Mouse (Mus musculus): ENCODE results near the gene Ezr. TPM values are rescaled to one million over a fixed set of nuclear protein-coding genes. Genes with fewer than 3 reads are reported as not detected.
"Not testable (repeated sequence)": the region's sequence is repeated elsewhere in the genome, so short reads cannot be mapped to it uniquely, and the experiment has no call there.

The Ezr gene
- polyA plus RNA-seq, 1 experiment = 168 TPM

DNA sequence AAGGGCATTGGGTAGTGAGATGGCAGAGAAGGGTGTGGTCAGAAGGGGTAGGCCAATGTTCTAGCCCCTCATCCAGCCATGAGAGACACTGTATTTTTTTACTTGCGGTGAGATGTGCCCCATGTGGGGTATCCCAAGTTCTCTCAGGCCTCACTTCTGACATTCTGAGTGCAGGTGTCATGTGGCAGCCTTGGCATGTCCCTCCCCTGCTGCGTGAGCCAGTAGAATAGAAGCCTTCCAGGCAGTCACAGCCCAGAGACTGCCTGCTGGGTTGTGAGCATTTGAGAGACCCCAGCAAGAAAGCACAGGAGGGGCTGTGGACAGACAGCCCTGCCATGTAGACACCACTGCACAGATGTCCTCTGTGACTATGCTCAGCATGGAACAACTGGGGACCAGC, 74.4 kb downstream of the Ezr start:
- not testable (repeated sequence) for H3K4me1 ChIP-seq (ENCODE audit: control insufficient read depth, insufficient read depth, low read length); H3K9me3 ChIP-seq (replicated peaks; ENCODE audit: control insufficient read depth, insufficient read depth, low read length, poor library complexity, severe bottlenecking); H3K36me3 ChIP-seq (ENCODE audit: control insufficient read depth, insufficient read depth, low read length, poor library complexity, severe bottlenecking); H3K27ac ChIP-seq (ENCODE audit: insufficient read depth, low read length); H3K4me3 ChIP-seq (ENCODE audit: low read depth, low read length); H3K27me3 ChIP-seq (ENCODE audit: control insufficient read depth, insufficient read depth, low read length, poor library complexity, severe bottlenecking); H3K9ac ChIP-seq (ENCODE audit: low read depth, poor library complexity, severe bottlenecking)

DNA sequence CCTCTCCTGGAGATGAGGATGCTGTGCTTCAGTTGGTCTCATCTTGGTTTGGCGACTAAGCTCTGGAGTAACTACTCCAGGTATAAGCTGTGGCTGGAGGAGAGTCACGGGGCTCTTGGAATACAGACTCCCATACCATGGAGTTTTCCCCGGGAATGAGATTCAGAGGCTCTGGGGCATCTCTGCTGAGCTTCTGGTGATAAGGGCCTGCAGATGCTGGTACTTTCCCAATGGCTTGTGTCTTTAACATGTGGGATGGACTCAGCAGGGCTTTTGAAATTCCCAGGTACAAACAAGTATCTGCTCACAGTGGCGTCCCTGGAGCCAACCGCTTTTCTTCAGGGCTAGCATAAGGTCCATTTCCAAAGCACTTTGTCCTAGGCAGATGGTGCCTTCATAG, 75.2 kb downstream of the Ezr start:
- not testable (repeated sequence) for H3K27me3 ChIP-seq (ENCODE audit: control insufficient read depth, insufficient read depth, low read length, poor library complexity, severe bottlenecking); H3K9me3 ChIP-seq (replicated peaks; ENCODE audit: control insufficient read depth, insufficient read depth, low read length, poor library complexity, severe bottlenecking); H3K36me3 ChIP-seq (ENCODE audit: control insufficient read depth, insufficient read depth, low read length, poor library complexity, severe bottlenecking); H3K4me3 ChIP-seq (ENCODE audit: low read depth, low read length); H3K27ac ChIP-seq (ENCODE audit: insufficient read depth, low read length); H3K4me1 ChIP-seq (ENCODE audit: control insufficient read depth, insufficient read depth, low read length); H3K9ac ChIP-seq (ENCODE audit: low read depth, poor library complexity, severe bottlenecking)

DNA sequence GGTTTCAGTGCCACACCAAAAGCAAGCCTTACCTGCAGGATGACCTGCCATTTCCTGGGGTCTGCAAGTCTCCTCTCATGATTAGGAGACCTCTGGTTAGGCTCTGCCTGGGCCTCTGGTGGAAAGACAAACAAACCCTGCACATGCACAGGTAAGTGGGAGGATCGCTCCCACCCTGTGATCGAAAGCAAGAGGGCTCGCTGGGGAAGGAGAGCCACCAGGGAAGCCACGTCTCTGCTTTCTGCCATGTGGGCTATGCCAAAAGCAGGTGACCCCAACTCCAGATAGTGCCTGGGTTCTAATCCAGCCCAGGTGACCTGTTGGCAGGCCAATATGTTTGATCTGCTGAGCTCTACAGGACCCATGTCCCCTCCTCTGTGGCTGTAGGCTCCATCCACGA, 76.1 kb downstream of the Ezr start:
- H3K27me3 ChIP-seq (ENCODE audit: control insufficient read depth, insufficient read depth, low read length, poor library complexity, severe bottlenecking); H3K27ac ChIP-seq (ENCODE audit: insufficient read depth, low read length); H3K9me3 ChIP-seq (replicated peaks; ENCODE audit: control insufficient read depth, insufficient read depth, low read length, poor library complexity, severe bottlenecking); H3K36me3 ChIP-seq (ENCODE audit: control insufficient read depth, insufficient read depth, low read length, poor library complexity, severe bottlenecking); H3K9ac ChIP-seq (ENCODE audit: low read depth, poor library complexity, severe bottlenecking); H3K4me1 ChIP-seq (ENCODE audit: control insufficient read depth, insufficient read depth, low read length); H3K4me3 ChIP-seq (ENCODE audit: low read depth, low read length): not testable (repeated sequence)

DNA sequence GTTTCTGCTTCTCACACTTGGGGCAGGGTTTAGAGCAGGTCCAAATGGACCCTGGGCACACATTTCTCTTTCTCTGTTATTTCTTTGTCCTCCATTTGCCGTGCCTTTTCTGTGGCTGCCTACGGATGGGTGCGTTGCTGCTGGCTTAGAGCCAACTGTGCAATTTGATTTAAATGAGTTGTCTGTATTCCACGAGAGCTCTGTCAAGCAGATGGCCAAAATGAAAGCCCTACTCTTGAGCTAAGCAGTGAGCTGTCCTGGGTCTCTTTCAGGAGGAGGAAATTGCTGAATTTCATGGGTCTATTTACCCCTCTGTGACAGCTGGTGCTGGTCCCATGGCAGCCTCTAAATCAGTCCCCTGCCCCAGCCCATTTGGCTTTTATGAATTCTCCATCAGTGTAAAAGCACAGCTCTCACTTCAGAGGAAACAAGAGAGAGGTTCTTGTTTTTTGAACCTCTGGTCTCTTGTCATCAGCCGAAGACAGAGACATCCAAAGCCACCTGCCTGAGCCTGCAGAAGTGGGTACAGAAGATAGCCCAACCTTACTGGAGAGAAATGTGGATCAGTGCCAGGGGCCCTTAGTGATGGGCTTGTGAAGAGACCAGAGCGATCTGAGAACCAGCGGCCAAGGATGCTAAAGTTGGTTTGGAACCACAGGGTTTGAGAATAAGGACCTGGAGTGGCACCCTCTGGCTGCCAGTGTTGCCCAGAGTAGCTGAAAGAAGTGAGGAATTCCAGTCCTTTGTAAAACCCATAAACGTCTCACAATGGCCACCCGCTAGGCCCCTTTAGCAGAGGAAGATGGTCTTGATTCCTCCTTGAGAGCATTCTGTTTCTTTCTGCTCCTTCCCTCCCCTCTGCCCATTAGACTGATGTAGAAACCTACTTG, 79.0 kb downstream of the Ezr start:
- not testable (repeated sequence) for H3K27me3 ChIP-seq (ENCODE audit: control insufficient read depth, insufficient read depth, low read length, poor library complexity, severe bottlenecking); H3K27ac ChIP-seq (ENCODE audit: insufficient read depth, low read length); H3K4me1 ChIP-seq (ENCODE audit: control insufficient read depth, insufficient read depth, low read length); H3K9ac ChIP-seq (ENCODE audit: low read depth, poor library complexity, severe bottlenecking); H3K4me3 ChIP-seq (ENCODE audit: low read depth, low read length); H3K36me3 ChIP-seq (ENCODE audit: control insufficient read depth, insufficient read depth, low read length, poor library complexity, severe bottlenecking); H3K9me3 ChIP-seq (replicated peaks; ENCODE audit: control insufficient read depth, insufficient read depth, low read length, poor library complexity, severe bottlenecking)

DNA sequence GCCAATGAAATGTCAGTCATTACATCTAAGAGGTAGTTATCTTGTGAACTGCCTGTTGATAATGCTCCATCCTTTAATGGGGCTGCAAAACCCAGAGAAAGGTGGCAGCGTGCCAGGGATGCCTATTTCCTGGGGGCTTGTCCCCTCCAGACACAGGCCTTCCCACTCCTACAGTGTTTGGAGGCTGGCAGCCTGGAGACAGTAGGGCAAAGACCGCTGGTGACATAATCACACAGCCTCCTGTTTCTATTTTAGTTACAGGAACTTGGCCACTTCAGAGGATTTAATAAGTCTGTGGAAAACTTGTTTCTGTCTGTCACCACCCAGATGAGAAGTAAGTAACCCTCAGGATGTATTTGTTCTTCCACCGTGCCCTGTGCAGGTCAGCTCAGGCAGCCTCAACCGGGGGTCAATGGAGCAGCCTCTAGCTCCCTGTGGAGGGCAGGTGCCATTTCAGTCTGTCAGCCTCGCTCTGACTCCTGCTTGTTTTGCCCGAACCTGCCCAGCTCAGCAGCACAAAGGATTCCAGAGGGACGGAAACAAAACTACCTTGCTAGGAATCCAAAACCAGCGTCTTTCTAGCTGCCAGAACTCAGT, 79.9 kb downstream of the Ezr start:
- H3K9ac ChIP-seq (ENCODE audit: low read depth, poor library complexity, severe bottlenecking); H3K27ac ChIP-seq (ENCODE audit: insufficient read depth, low read length); H3K4me3 ChIP-seq (ENCODE audit: low read depth, low read length); H3K4me1 ChIP-seq (ENCODE audit: control insufficient read depth, insufficient read depth, low read length); H3K9me3 ChIP-seq (replicated peaks; ENCODE audit: control insufficient read depth, insufficient read depth, low read length, poor library complexity, severe bottlenecking); H3K27me3 ChIP-seq (ENCODE audit: control insufficient read depth, insufficient read depth, low read length, poor library complexity, severe bottlenecking); H3K36me3 ChIP-seq (ENCODE audit: control insufficient read depth, insufficient read depth, low read length, poor library complexity, severe bottlenecking): not testable (repeated sequence)

DNA sequence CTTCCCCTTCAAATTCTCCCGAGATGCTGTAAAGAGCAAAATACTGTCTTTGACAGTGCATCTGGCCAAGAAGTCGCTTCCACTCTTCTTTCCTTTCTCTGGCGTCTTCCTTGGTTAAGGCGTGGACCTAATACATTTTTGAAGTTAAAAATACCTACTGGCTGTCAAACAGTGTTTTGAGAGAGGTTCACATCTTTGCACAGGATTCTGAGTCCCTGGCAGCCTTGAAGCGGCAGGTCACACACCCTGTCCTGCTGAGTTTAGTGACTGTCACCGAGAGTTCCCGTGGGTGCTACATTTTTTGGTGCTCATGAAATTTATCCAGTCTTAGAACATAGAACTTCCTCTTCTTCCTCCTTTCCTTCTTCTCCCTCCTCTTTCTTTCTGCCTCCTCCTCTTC, 82.5 kb downstream of the Ezr start:
- H3K9ac ChIP-seq (ENCODE audit: low read depth, poor library complexity, severe bottlenecking); H3K36me3 ChIP-seq (ENCODE audit: control insufficient read depth, insufficient read depth, low read length, poor library complexity, severe bottlenecking): not testable (repeated sequence)

DNA sequence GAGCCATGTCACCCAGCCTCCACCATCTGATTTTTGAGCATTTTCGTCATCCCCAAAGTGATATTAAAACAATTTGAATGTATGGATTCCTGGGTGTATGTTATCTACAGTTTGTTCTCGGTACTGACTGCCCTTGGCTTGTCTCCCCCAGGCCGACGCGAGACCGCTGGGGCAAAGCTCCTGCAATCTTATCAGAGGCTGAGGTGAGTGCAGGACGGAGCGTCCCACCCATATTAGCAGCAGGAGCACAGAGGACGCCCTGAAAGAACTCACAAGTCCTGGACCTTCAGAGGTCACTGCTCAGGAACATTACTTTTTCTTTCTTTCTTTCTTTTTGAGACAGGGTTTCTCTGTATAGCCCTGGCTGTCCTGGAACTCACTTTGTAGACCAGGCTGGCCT, 83.1 kb downstream of the Ezr start:
- H3K4me3 ChIP-seq (ENCODE audit: low read depth, low read length); H3K27ac ChIP-seq (ENCODE audit: insufficient read depth, low read length); H3K9me3 ChIP-seq (replicated peaks; ENCODE audit: control insufficient read depth, insufficient read depth, low read length, poor library complexity, severe bottlenecking); H3K4me1 ChIP-seq (ENCODE audit: control insufficient read depth, insufficient read depth, low read length); H3K36me3 ChIP-seq (ENCODE audit: control insufficient read depth, insufficient read depth, low read length, poor library complexity, severe bottlenecking); H3K27me3 ChIP-seq (ENCODE audit: control insufficient read depth, insufficient read depth, low read length, poor library complexity, severe bottlenecking); H3K9ac ChIP-seq (ENCODE audit: low read depth, poor library complexity, severe bottlenecking): not testable (repeated sequence)

More for the DNA sequence above, 82.5 kb downstream of the Ezr start:
- H3K4me1 ChIP-seq (ENCODE audit: control insufficient read depth, insufficient read depth, low read length); H3K9me3 ChIP-seq (replicated peaks; ENCODE audit: control insufficient read depth, insufficient read depth, low read length, poor library complexity, severe bottlenecking); H3K27ac ChIP-seq (ENCODE audit: insufficient read depth, low read length); H3K4me3 ChIP-seq (ENCODE audit: low read depth, low read length); H3K27me3 ChIP-seq (ENCODE audit: control insufficient read depth, insufficient read depth, low read length, poor library complexity, severe bottlenecking): not testable (repeated sequence)

Measured in ES-Bruce4 (cell line).